Comparison of ENCODE assay signal across 8 mouse cellular contexts in the genomic region with DNA sequence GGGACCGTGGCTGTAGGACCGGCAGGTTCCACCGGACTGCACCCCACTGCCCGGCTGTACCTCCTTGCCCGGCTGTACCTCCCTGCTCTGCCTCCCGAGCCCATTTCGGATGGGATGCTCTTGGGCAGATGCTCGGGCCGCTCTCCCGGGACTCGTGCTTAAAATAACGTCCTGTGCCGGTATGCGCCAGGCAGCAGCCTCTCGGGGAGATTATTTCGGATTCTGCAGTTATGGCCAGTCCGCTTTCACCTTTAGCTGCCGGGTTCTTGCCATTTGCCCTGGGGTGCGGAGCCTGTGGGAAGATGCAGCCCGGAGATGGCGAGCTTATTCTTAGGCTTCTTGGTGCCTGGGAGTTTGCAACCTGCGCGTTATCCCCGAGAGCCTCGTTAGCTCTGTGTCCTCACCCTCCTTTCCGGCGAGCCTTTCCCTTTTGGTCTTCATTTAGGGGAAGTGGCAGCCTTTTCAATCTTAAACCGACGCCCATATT. TPM values are rescaled to one million over a fixed set of nuclear protein-coding genes. Genes with fewer than 3 reads are reported as not detected.
DNase-seq lines count a peak whose midpoint lies in the region; ATAC-seq and TF ChIP-seq lines count a peak whose summit lies in the region.

No protein-coding gene starts in this region.

- TF ChIP-seq EP300 in ES-Bruce4 (IDR thresholded peaks at IDR 0.05; ENCODE audit: insufficient read depth, low read depth, low read length), result no peak
- TF ChIP-seq EP300 in heart, postnatal 0 days (IDR thresholded peaks at IDR 0.05; ENCODE audit: low read depth), result no peak

- peak overlapping the region; percentile 83 for H3K9ac ChIP-seq in kidney, embryonic 16.5 days (replicated peaks; ENCODE audit: low read length)
- peak overlapping the region; percentile 45 for H3K9ac ChIP-seq in ES-Bruce4 (ENCODE audit: low read depth, poor library complexity, severe bottlenecking)
- H3K9ac ChIP-seq in heart, postnatal 0 days (replicated peaks; ENCODE audit: low read depth, low read length), result peak overlapping the region; percentile 66
- peak overlapping the region; percentile 81 for H3K9ac ChIP-seq in liver, adult 2 months (ENCODE audit: low read depth, low read length)

- H3K79me2 ChIP-seq in liver, adult 2 months (ENCODE audit: control insufficient read depth, insufficient read depth, low read length), result no peaks in the 10 kb centered on the region

- no peaks in the 10 kb centered on the region for H3K27me3 ChIP-seq in kidney, embryonic 16.5 days (ENCODE audit: insufficient read depth, low read length)
- no peaks in the 10 kb centered on the region for H3K27me3 ChIP-seq in ES-Bruce4 (ENCODE audit: control insufficient read depth, insufficient read depth, low read length, poor library complexity, severe bottlenecking)
- H3K27me3 ChIP-seq in heart, postnatal 0 days (ENCODE audit: control insufficient read depth, insufficient read depth, low read length), result no peaks in the 10 kb centered on the region
- peaks cover 16% of the 10 kb centered on the region for H3K27me3 ChIP-seq in liver, adult 2 months (ENCODE audit: control insufficient read depth, insufficient read depth, low read length)

- no peaks in the 10 kb centered on the region for H3K9me3 ChIP-seq in kidney, embryonic 16.5 days (ENCODE audit: low read length)
- H3K9me3 ChIP-seq in ES-Bruce4 (replicated peaks; ENCODE audit: control insufficient read depth, insufficient read depth, low read length, poor library complexity, severe bottlenecking), result no peaks in the 10 kb centered on the region
- no peaks in the 10 kb centered on the region for H3K9me3 ChIP-seq in heart, postnatal 0 days (replicated peaks; ENCODE audit: control insufficient read depth, low read length)

- peak overlapping the region; percentile 82 for H3K27ac ChIP-seq in kidney, embryonic 16.5 days (ENCODE audit: low read length)
- H3K27ac ChIP-seq in ES-Bruce4 (ENCODE audit: insufficient read depth, low read length), result no peak overlapping the region
- peak overlapping the region; percentile 28 for H3K27ac ChIP-seq in heart, postnatal 0 days (ENCODE audit: low read depth)
- H3K27ac ChIP-seq in liver, adult 2 months (replicated peaks; ENCODE audit: insufficient read depth, low read depth, low read length), result no peak overlapping the region

- H3K4me1 ChIP-seq in kidney, embryonic 16.5 days (ENCODE audit: insufficient read depth, low read length), result peaks cover 11% of the 10 kb centered on the region
- H3K4me1 ChIP-seq in ES-Bruce4 (ENCODE audit: control insufficient read depth, insufficient read depth, low read length), result no peaks in the 10 kb centered on the region
- H3K4me1 ChIP-seq in heart, postnatal 0 days (ENCODE audit: control insufficient read depth, insufficient read depth), result no peaks in the 10 kb centered on the region
- H3K4me1 ChIP-seq in liver, adult 2 months (ENCODE audit: control insufficient read depth, insufficient read depth, low read length), result peaks cover 5% of the 10 kb centered on the region; the same call in 1 of the 2 replicates

- H3K36me3 ChIP-seq in kidney, embryonic 16.5 days (ENCODE audit: insufficient read depth, low read length), result no peaks in the 10 kb centered on the region
- no peaks in the 10 kb centered on the region for H3K36me3 ChIP-seq in ES-Bruce4 (ENCODE audit: control insufficient read depth, insufficient read depth, low read length, poor library complexity, severe bottlenecking)
- H3K36me3 ChIP-seq in heart, postnatal 0 days (replicated peaks; ENCODE audit: control insufficient read depth, insufficient read depth, low read length), result no peaks in the 10 kb centered on the region
- H3K36me3 ChIP-seq in liver, adult 2 months (ENCODE audit: control insufficient read depth, insufficient read depth, low read length), result no peaks in the 10 kb centered on the region

- under 1% methylated on average over 29 of the region's 29 CpGs for WGBS in kidney, embryonic 16.5 days
- under 1% methylated on average over 29 of the region's 29 CpGs for WGBS in heart, postnatal 0 days
- 3% methylated on average over 29 of the region's 29 CpGs for WGBS in liver, adult 2 months

- TF ChIP-seq CTCF in ES-Bruce4 (IDR thresholded peaks at IDR 0.05; ENCODE audit: low read depth, low read length), result no peak
- no peak for TF ChIP-seq CTCF in heart, postnatal 0 days (IDR thresholded peaks at IDR 0.05; ENCODE audit: low read depth)
- TF ChIP-seq CTCF in liver, adult 2 months (IDR thresholded peaks at IDR 0.05; ENCODE audit: low read depth, low read length), result no peak

- no peak; the same call in 1 of the 2 replicates for ATAC-seq in kidney, embryonic 16.5 days (ENCODE audit: low FRiP score, low TSS enrichment)
- peak; percentile 10; the same call in 1 of the 2 replicates for ATAC-seq in heart, postnatal 0 days (ENCODE audit: insufficient read depth, low read depth)
- ATAC-seq in monocyte, adult 5-6 weeks (replicated peaks; ENCODE audit: insufficient number of reproducible peaks, low FRiP score, low TSS enrichment, poor library complexity, severe bottlenecking), result peak; percentile 64

- TF ChIP-seq POLR2A in ES-Bruce4 (IDR thresholded peaks at IDR 0.05; ENCODE audit: insufficient read depth, low read length), result no peak
- TF ChIP-seq POLR2A in liver, adult 2 months (IDR thresholded peaks at IDR 0.05; ENCODE audit: extremely low read depth, insufficient read depth, low read length), result no peak

- H3K4me3 ChIP-seq in kidney, embryonic 16.5 days (ENCODE audit: low read length), result peak overlapping the region; percentile 71
- peak overlapping the region; percentile 83 for H3K4me3 ChIP-seq in ES-Bruce4 (ENCODE audit: low read depth, low read length)
- H3K4me3 ChIP-seq in heart, postnatal 0 days (ENCODE audit: low read depth, low read length), result peak overlapping the region; percentile 77
- H3K4me3 ChIP-seq in liver, adult 2 months (ENCODE audit: insufficient read depth, low read depth, low read length), result peak overlapping the region; percentile 78

- DNase-seq in kidney, postnatal 14 days, result no peak
- DNase-seq in embryo, embryonic 11.5 days (ENCODE audit: low read depth, low spot score), result peak; percentile 34
- peak; percentile 45 for DNase-seq in heart, postnatal 0 days (ENCODE audit: low spot score)
- no peak for DNase-seq in liver, adult 2 months (ENCODE audit: extremely low read depth, low read depth, low spot score)
- DNase-seq in cerebellum, postnatal 4 days (ENCODE audit: low spot score in 2 of 2), result no peak

- peak overlapping the region; percentile 70 for H3K4me2 ChIP-seq in kidney, embryonic 16.5 days (replicated peaks; ENCODE audit: low read depth, low read length)
- H3K4me2 ChIP-seq in heart, postnatal 0 days (ENCODE audit: low read depth, low read length), result peak overlapping the region; percentile 95

RNA-seq across cellular contexts. Expression of a gene that starts 0.9 kb away (rescaled TPM):
- 9.8 and 13.5 TPM in 2 replicates for polyA plus RNA-seq in kidney, embryonic 16.5 days (2015; fragmentation: Nextera tagmentation; extraction: Ambion mirVana)
- polyA plus RNA-seq in ES-Bruce4 (2011; ENCODE audit: insufficient read depth, insufficient read length, low read depth, missing spikeins), result 91.8 and 98.0 TPM in 2 replicates
- total RNA-seq in heart, postnatal 0 days (2014; rRNA removed; ENCODE audit: low replicate concordance), result 6.2 and 7.1 TPM in 2 replicates
- polyA plus RNA-seq in heart, postnatal 0 days (2015; fragmentation: Nextera tagmentation; extraction: Ambion mirVana), result 3.1 and 3.6 TPM in 2 replicates
- total RNA-seq in liver, adult 2 months (2014; rRNA removed), result 0.74 and 1.1 TPM in 2 replicates
- 0.06 and 0.17 TPM in 2 replicates for polyA plus RNA-seq in liver, adult 2 months (2012; rRNA removed)
- 91.5 to 104 TPM (median 93.1 TPM) in 3 replicates for total RNA-seq in monocyte, adult 5-6 weeks (2017)

RNA-seq across cellular contexts. Expression of a gene that starts 34.3 kb away (rescaled TPM):
- polyA plus RNA-seq in kidney, embryonic 16.5 days (2015; fragmentation: Nextera tagmentation; extraction: Ambion mirVana), result 257 TPM in 2 replicates
- polyA plus RNA-seq in ES-Bruce4 (2011; ENCODE audit: insufficient read depth, insufficient read length, low read depth, missing spikeins), result 262 and 284 TPM in 2 replicates
- 24.3 and 44.3 TPM in 2 replicates for total RNA-seq in heart, postnatal 0 days (2014; rRNA removed; ENCODE audit: low replicate concordance)
- 229 and 244 TPM in 2 replicates for polyA plus RNA-seq in heart, postnatal 0 days (2015; fragmentation: Nextera tagmentation; extraction: Ambion mirVana)
- 23.0 and 38.5 TPM in 2 replicates for total RNA-seq in liver, adult 2 months (2014; rRNA removed)
- polyA plus RNA-seq in liver, adult 2 months (2012; rRNA removed), result 7.8 and 8.1 TPM in 2 replicates
- total RNA-seq in monocyte, adult 5-6 weeks (2017), result 173 to 274 TPM (median 187 TPM) in 3 replicates

Comparison
In these comparisons a context has a peak if more than half of its experiments do, and no peak if none do; other contexts are left out.
1. H3K27ac ChIP-seq: peak in kidney, embryonic 16.5 days (single experiment) and heart, postnatal 0 days (single experiment); none in ES-Bruce4 (single experiment) and liver, adult 2 months (single experiment).
2. DNase-seq: peak in embryo, embryonic 11.5 days (single experiment) and heart, postnatal 0 days (single experiment); none in kidney, postnatal 14 days (single experiment), liver, adult 2 months (single experiment) and cerebellum, postnatal 4 days (0 of 2).
3. RNA of a gene that starts 34.3 kb away (polyA plus RNA-seq): 262 to 284 TPM in ES-Bruce4, 257 TPM in kidney, embryonic 16.5 days and 229 to 244 TPM in heart, postnatal 0 days; 7.8 to 8.1 TPM in liver, adult 2 months; every median in the first group is over 10 times any median in the second.
4. Peak in every context shown above with its lines, with median percentiles within 50 percentile points of each other: H3K4me3 ChIP-seq and H3K9ac ChIP-seq.